Mouse (Mus musculus) kidney, adult 2 months (tissue): ENCODE measurements around the gene Olfr1181. TPM values are rescaled to one million over a fixed set of nuclear protein-coding genes. Genes with fewer than 3 reads are reported as not detected.
"Not testable (repeated sequence)": the region's sequence is repeated elsewhere in the genome, so short reads cannot be mapped to it uniquely, and the experiment has no call there.

ENCODE experiments used
- DNase-seq: peaks from one replicate; pipeline ENCODE4 v3.0.0; 2021
- H3K27ac ChIP-seq: fragments of 200-500 bp; 2 replicates; pipeline ENCODE4 v1.5.1; 2012; ENCODE audit warnings: low read depth, low read length, control low read depth, inconsistent platforms; ENCODE audit not compliant: insufficient read depth
- H3K27me3 ChIP-seq: fragments of 200-500 bp; replicated peaks from 2 replicates; pipeline ENCODE4 v1.6.1; 2012; ENCODE audit warnings: mild to moderate bottlenecking, moderate library complexity, low read length, inconsistent platforms; ENCODE audit not compliant: control insufficient read depth, insufficient read depth
- H3K36me3 ChIP-seq: fragments of 200-500 bp; 2 replicates; pipeline ENCODE4 v1.6.1; 2012; ENCODE audit warnings: mild to moderate bottlenecking, moderate library complexity, low read length, inconsistent platforms; ENCODE audit not compliant: control insufficient read depth, insufficient read depth
- H3K4me1 ChIP-seq: fragments of 200-500 bp; 2 replicates; pipeline ENCODE4 v1.6.1; 2011; ENCODE audit warnings: low read length; ENCODE audit not compliant: control insufficient read depth, insufficient read depth
- H3K4me3 ChIP-seq: fragments of 200-500 bp; 2 replicates; pipeline ENCODE4 v1.5.1; 2011; ENCODE audit warnings: mild to moderate bottlenecking, low read depth, low read length, control low read depth; ENCODE audit not compliant: insufficient read depth
- CTCF ChIP-seq: fragments of 200-500 bp; conservative IDR thresholded peaks from 2 replicates; pipeline ENCODE4 v1.5.1; 2011; ENCODE audit warnings: low read depth, mild to moderate bottlenecking, control low read depth, low read length, moderate library complexity, mixed read lengths; ENCODE audit not compliant: insufficient read depth, insufficient read length
- POLR2A ChIP-seq: fragments of 200-500 bp; IDR thresholded peaks from one replicate; pipeline ENCODE4 v1.6.1; 2011; ENCODE audit warnings: low read depth, low read length, control low read depth
- WGBS: fragments of 180-500 bp; shearing (Covaris S2); methylation state at CpG from one replicate; pipeline ENCODE4 v1.1.7; 2018; 5-methylcytosine and 5-hydroxymethylcytosine counted together
- polyA plus RNA-seq: library from polyadenylated mRNA; depleted of rRNA; stranded (reverse); fragments of >200 nt; gene quantifications from 2 replicates; pipeline ENCODE4 v1.2.3, GENCODE M21; 2012; rRNA removed

Gene Olfr1181
- polyA plus RNA-seq, result not detected in 2 replicates

DNA sequence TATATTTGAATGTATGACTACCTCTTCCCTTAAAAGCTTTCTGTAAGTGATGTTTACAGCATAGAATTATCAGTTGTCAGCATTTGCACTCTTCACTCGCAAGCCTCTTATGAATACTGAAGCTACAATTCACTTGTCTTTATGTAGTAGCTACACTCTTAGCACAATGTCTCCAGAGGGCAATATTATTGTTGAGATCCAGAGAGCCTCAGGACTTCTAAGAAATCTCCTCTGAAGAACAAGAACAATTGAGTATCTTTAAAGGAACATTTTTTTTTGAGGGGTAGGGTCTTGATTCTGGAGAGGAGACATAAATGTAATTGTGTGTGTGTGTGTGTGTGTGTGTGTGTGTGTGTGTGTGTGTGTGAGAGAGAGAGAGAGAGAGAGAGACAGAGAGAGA is at the start of gene Olfr1181:
Olfr1181 (minus strand) TSS at position 101 of the 400 bp plus-strand sequence.
- H3K36me3 ChIP-seq, result no peaks in the 10 kb centered on the region
- no peaks in the 10 kb centered on the region for H3K27me3 ChIP-seq
- no peaks in the 10 kb centered on the region for H3K4me1 ChIP-seq
- WGBS, result 84% methylated on average over 1 of the region's 1 CpGs
- no peak within 1 kb of the TSS for H3K27ac ChIP-seq
- no peak within 1 kb of the TSS for H3K4me3 ChIP-seq
- no peak for TF ChIP-seq CTCF
- no peak for TF ChIP-seq POLR2A
- DNase-seq, result no peak

DNA sequence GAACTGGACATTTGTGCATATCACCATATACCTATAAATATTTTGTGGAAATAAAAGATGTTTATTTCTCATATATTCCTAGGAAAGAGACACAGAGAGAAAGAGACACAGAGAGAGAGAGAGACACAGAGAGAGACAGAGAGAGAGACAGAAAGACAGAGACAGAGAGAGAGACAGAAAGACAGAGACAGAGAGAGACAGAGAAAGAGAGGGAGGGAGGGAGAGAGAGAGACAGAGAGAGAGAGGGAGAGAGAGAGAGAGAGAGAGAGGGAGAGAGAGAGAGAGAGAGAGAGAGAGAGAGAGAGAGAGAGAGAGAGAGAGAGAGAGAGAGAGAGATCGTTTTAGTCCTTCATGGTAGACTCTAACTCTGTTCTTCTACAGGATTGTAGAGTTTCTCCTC is 28.6 kb upstream of the Olfr1181 start, which contains the start of gene Olfr1183:
Olfr1183 (plus strand) TSS at position 301 of the 400 bp plus-strand sequence.
- H3K36me3 ChIP-seq, H3K4me1 ChIP-seq, H3K4me3 ChIP-seq, H3K27me3 ChIP-seq, DNase-seq, H3K27ac ChIP-seq: not testable (repeated sequence)
- WGBS, result 93% methylated on average over 1 of the region's 1 CpGs

DNA sequence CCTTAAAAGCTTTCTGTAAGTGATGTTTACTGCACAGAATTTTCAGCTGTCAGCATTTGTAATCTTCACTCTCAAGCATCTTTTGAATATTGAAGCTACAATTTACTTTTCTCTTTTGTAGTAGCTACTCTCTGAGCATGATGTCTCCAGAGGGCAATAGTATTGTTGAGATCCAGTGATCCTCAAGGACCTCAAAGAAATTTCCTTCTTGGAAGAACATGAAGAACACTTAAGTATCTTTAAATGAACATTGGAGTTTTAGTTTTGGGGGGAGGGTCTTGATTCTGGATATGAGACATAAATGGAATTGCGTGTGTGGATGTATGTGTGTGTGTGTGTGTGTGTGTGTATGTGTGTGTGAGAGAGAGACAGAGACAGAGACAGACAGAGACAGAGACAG is 23.1 kb upstream of the Olfr1181 start, which contains the start of gene Gm13757:
Gm13757 (minus strand) TSS at position 101 of the 400 bp plus-strand sequence.
- TF ChIP-seq CTCF (no peak), POLR2A (no peak)

DNA sequence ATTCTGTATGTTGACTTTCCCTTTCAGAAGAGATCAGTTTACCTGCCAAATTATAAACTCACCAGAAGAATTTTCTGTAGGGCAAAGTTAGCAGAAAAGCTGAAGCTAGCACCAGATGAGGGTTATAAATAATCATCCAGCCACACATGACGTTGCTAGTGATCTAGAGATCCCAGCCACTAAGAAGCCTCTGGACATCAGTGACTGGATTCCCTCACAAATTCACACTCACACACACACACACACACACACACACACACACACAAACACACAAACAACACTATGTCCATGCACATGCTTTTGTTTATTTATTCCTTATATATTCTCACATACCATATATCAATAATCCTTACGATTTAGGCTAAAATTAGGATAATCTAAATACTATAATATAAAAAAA is 6.9 kb downstream of the Olfr1181 start, which contains the start of gene Olfr1180:
Olfr1180 (minus strand) TSS at position 101 of the 400 bp plus-strand sequence.
- H3K27me3 ChIP-seq, result no peaks in the 10 kb centered on the region
- no peak for DNase-seq
- no peaks in the 10 kb centered on the region for H3K4me1 ChIP-seq
- no peak for TF ChIP-seq POLR2A
- no peak for TF ChIP-seq CTCF
- no peak within 1 kb of the TSS for H3K4me3 ChIP-seq
- 53% methylated on average over 2 of the region's 2 CpGs for WGBS
- H3K36me3 ChIP-seq, result no peaks in the 10 kb centered on the region
- H3K27ac ChIP-seq, result no peak within 1 kb of the TSS

More for the DNA sequence above, 23.1 kb upstream of the Olfr1181 start, which contains the start of gene Gm13757:
- Histone ChIP-seq H3K36me3 (no peaks in the 10 kb centered on the region), H3K4me3 (no peak within 1 kb of the TSS), H3K27me3 (no peaks in the 10 kb centered on the region), H3K4me1 (no peaks in the 10 kb centered on the region), H3K27ac (no peak within 1 kb of the TSS)
- WGBS, result 80% methylated on average over 1 of the region's 1 CpGs
- DNase-seq, result no peak

DNA sequence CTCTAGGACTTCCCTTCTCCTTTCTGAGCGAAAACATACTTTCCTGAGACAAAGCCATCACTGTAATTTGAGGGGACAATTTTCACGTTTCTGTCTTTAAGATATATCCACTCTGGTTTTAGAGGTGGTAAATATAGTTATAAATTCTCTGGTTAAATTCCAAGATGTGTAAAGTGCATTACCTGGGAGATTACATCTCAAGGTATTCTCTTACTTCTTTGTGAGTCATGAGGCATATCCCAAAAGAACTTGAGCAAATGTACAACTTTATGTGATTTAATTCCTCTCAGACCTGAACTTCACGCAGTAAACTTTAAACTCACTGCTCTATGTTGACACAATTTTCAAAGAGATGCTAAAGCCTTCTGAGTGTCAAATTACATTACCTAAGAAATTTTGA is 19.6 kb downstream of the Olfr1181 start, which contains the start of gene Olfr1179:
Olfr1179 (minus strand) TSS at position 101 of the 400 bp plus-strand sequence.
- Histone ChIP-seq H3K4me3 (no peak within 1 kb of the TSS), H3K36me3 (no peaks in the 10 kb centered on the region), H3K27me3 (no peaks in the 10 kb centered on the region), H3K27ac (no peak within 1 kb of the TSS), H3K4me1 (no peaks in the 10 kb centered on the region)
- no peak for DNase-seq
- 72% methylated on average over 3 of the region's 3 CpGs for WGBS
- TF ChIP-seq POLR2A (no peak), CTCF (no peak)

DNA sequence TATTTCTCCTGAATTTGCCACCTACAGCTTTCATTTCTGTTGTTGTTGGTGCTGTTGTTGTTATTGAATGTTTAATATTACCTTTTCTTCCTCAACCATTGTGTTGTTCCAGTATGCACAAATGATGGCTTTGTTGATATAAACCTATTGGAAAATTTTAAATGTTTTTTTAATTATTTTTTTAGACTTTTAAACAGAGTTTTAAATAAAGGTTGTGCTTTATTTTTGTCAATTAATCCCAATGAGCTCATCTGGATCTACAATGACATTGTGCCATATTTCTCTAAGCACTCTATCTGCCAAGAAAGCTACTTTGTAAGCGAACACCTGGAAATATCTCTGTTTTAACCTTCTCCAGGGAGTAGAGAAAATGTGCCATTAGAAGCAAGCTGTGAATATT is 39.2 kb downstream of the Olfr1181 start, which contains the start of gene Olfr1178:
Olfr1178 (plus strand) TSS at position 301 of the 400 bp plus-strand sequence.
- no peak within 1 kb of the TSS for H3K4me3 ChIP-seq
- no peaks in the 10 kb centered on the region for H3K27me3 ChIP-seq
- no peak within 1 kb of the TSS for H3K27ac ChIP-seq
- DNase-seq, result no peak
- H3K4me1 ChIP-seq, result no peaks in the 10 kb centered on the region
- 78% methylated on average over 1 of the region's 1 CpGs for WGBS
- no peaks in the 10 kb centered on the region for H3K36me3 ChIP-seq
- TF ChIP-seq POLR2A (no peak), CTCF (no peak)

Other genes starting within 250 kb of the Olfr1181 start
- not detected in 2 replicates for gene Olfr1168, start 244.3 kb downstream of the Olfr1181 start, polyA plus RNA-seq
- not detected in 2 replicates for gene Olfr1170, start 197.8 kb downstream of the Olfr1181 start, polyA plus RNA-seq
- gene Olfr1173, start 146.3 kb downstream of the Olfr1181 start, polyA plus RNA-seq, result not detected in 2 replicates
- gene Olfr1174-ps, start 111.0 kb downstream of the Olfr1181 start, polyA plus RNA-seq, result not detected in 2 replicates
- gene Olfr1175-ps, start 99.0 kb downstream of the Olfr1181 start, polyA plus RNA-seq, result not detected in 2 replicates
- gene Olfr1176, start 89.5 kb downstream of the Olfr1181 start, polyA plus RNA-seq, result not detected in 2 replicates
- gene Olfr1177-ps, start 79.7 kb downstream of the Olfr1181 start, polyA plus RNA-seq, result not detected in 2 replicates
- gene Olfr1178, start 39.1 kb downstream of the Olfr1181 start, polyA plus RNA-seq, result not detected in 2 replicates
- not detected in 2 replicates for gene Olfr1179, start 19.7 kb downstream of the Olfr1181 start, polyA plus RNA-seq
- gene Olfr1180, start 7.0 kb downstream of the Olfr1181 start, polyA plus RNA-seq, result not detected in 2 replicates
- gene Gm13757, start 23.0 kb upstream of the Olfr1181 start, polyA plus RNA-seq, result not detected in 2 replicates
- not detected in 2 replicates for gene Olfr1183, start 28.7 kb upstream of the Olfr1181 start, polyA plus RNA-seq
- not detected in 2 replicates for gene Olfr1184, start 57.4 kb upstream of the Olfr1181 start, polyA plus RNA-seq
- not detected in 2 replicates for gene Olfr1185-ps1, start 67.1 kb upstream of the Olfr1181 start, polyA plus RNA-seq
- gene Olfr1186, start 92.4 kb upstream of the Olfr1181 start, polyA plus RNA-seq, result not detected in 2 replicates
- gene Olfr1188, start 130.8 kb upstream of the Olfr1181 start, polyA plus RNA-seq, result not detected in 2 replicates
- gene Olfr1189, start 160.3 kb upstream of the Olfr1181 start, polyA plus RNA-seq, result not detected in 2 replicates
- gene Olfr1191-ps1, start 214.4 kb upstream of the Olfr1181 start, polyA plus RNA-seq, result not detected in 2 replicates
- gene Olfr1192-ps1, start 222.3 kb upstream of the Olfr1181 start, polyA plus RNA-seq, result not detected in 2 replicates
- gene Olfr1193, start 249.5 kb upstream of the Olfr1181 start, polyA plus RNA-seq, result not detected in 2 replicates